ENCODE assay signal across 33 mouse cellular contexts in genomic region chr4:151528436-151528835, GRCm38 (mm10).
"Had no signal": no experiment of that assay in that cellular context is flagged by ENCODE, and none has a peak within 500 bp of the region (broad histone marks: within the 10 kb centered on the region; RNA-seq: fewer than 3 reads in every experiment).

No protein-coding gene starts in this region.

- H3K9me3 ChIP-seq: heart, embryonic 10.5 days; heart, embryonic 15.5 days; hindbrain, embryonic 10.5 days; hindbrain, embryonic 12.5 days; hindbrain, embryonic 13.5 days; hindbrain, embryonic 15.5 days; intestine, embryonic 15.5 days; kidney, embryonic 15.5 days had no signal

- H3K27me3 ChIP-seq: heart, embryonic 12.5 days; heart, embryonic 13.5 days; heart, embryonic 15.5 days; hindbrain, embryonic 12.5 days; hindbrain, embryonic 13.5 days; hindbrain, embryonic 15.5 days; intestine, embryonic 15.5 days; kidney, embryonic 15.5 days had no signal

- H3K4me2 ChIP-seq: heart, embryonic 11.5 days; heart, embryonic 12.5 days; heart, embryonic 13.5 days; heart, embryonic 15.5 days; hindbrain, embryonic 12.5 days; hindbrain, embryonic 13.5 days; hindbrain, embryonic 14.5 days; hindbrain, embryonic 15.5 days; intestine, embryonic 15.5 days; kidney, embryonic 15.5 days had no signal

- H3K27ac ChIP-seq: heart, embryonic 10.5 days; heart, embryonic 13.5 days; heart, embryonic 15.5 days; hindbrain, embryonic 10.5 days; hindbrain, embryonic 12.5 days; hindbrain, embryonic 13.5 days; hindbrain, embryonic 14.5 days; hindbrain, embryonic 15.5 days; hindbrain, postnatal 0 days; intestine, embryonic 15.5 days; kidney, embryonic 15.5 days; kidney, postnatal 0 days; layer of hippocampus, adult 2 months had no signal

- H3K9ac ChIP-seq: heart, embryonic 12.5 days; heart, embryonic 13.5 days; heart, embryonic 15.5 days; hindbrain, embryonic 12.5 days; hindbrain, embryonic 13.5 days; hindbrain, embryonic 14.5 days; hindbrain, embryonic 15.5 days; intestine, embryonic 15.5 days; kidney, embryonic 15.5 days had no signal

- H3K36me3 ChIP-seq: heart, embryonic 10.5 days; heart, embryonic 12.5 days; heart, embryonic 13.5 days; heart, embryonic 15.5 days; hindbrain, embryonic 10.5 days; hindbrain, embryonic 12.5 days; hindbrain, embryonic 13.5 days; hindbrain, embryonic 15.5 days; intestine, embryonic 15.5 days; kidney, embryonic 15.5 days had no signal

- H3K4me3 ChIP-seq: heart, embryonic 10.5 days; heart, embryonic 12.5 days; heart, embryonic 13.5 days; heart, embryonic 15.5 days; hindbrain, embryonic 10.5 days; hindbrain, embryonic 12.5 days; hindbrain, embryonic 13.5 days; hindbrain, embryonic 15.5 days; intestine, embryonic 15.5 days; kidney, embryonic 15.5 days; layer of hippocampus, adult 2 months had no signal

- H3K4me1 ChIP-seq: hindbrain, embryonic 10.5 days; hindbrain, embryonic 12.5 days; hindbrain, embryonic 15.5 days; intestine, embryonic 15.5 days; kidney, embryonic 15.5 days had no signal

- ATAC-seq: hindbrain, embryonic 16.5 days; hindbrain, postnatal 0 days; inflammation-experienced regulatory T-cells, adult 6 months; intestine, embryonic 15.5 days; intestine, embryonic 16.5 days; intestine, postnatal 0 days had no signal

- DNase-seq: heart, postnatal 36 days; heart, postnatal 4 days; kidney, adult 11 months; kidney, adult 18-20 months; kidney, adult 2 months; kidney, adult 8-10 months; kidney, adult 9 months; kidney, postnatal 10 days; kidney, postnatal 14 days; kidney, postnatal 25 days; kidney, postnatal 36 days; kidney, postnatal 4 days; layer of hippocampus, adult 9-11 months; layer of hippocampus, postnatal 36 days had no signal
